Mouse (Mus musculus) thymus, postnatal 14 days (tissue): ENCODE results near the gene Acss3.

Source experiments
- DNase-seq: peaks from one replicate; pipeline ENCODE4 v3.0.0; 2021

Acss3 gene

DNA sequence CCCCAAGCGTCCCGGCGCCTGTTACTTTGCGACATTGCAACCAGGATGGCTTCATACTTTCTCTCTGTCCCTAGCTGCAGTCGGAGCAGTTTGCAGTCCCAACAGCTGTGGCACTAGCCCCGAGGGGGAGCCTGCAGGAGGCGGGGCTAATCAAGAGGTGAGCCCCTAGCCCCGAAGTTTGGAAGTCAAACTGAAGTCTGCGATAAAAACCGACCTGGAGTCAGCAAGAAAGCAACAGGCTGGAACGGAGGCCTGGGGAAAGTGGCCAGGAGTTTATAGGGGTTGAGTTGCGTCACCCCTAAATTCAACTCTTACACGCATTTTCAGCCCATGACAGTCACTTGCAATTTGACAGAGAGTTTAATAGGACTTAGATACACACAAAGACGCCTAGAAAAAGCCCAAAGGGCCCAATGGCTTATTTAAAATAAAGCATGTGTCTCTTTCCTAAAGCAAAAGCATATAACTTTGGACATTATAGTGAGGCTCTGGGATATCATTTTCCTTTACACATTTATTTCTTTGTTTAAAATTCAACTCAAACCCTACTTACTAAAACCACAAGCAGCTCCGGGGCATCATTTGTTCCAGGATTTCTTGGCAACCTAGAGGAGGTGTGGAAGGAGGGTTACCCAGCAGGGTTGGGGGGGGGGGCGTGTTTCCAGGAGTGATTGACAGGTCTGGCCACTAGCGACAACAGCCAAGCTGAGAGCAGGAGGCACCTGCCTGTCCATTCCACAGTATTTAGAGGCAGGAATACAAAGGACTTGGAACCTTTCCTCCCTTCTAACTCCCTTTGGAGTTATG, at the start of gene Acss3:
TSS of gene Acss3 (minus strand) at position 140 of the 807 bp plus-strand sequence.
- DNase-seq, result no peak

DNA sequence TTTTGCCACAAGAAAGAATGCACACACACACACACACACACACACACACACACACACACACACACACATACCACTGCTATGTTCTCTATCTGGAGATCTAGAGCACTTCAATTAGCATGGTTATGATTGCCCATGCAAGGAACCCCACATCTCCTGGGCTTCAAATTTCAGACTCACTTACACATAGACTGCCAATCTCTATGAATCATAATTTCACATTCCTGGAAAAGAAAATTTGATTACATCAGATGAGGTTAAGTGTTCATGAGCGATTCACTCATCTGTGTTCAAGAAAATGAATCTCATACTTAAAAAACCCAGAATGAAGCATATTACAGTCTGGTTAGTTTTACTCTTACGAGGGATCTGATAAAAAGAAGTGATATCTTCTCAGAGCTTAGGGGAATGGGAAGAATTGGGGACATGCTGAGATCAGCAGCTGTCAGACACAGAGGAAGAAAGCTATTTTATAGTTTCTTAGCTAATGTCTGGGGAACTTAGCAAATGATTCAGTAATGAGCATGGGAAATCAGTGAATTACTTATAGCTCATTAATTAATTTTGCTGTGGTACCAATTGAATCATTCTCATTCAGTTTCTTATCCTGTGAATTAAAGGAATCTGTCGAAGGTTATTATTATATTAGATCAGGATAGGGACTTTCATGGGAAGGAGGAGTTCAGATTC, 48.7 kb upstream of the Acss3 start:
- no peak for DNase-seq

DNA sequence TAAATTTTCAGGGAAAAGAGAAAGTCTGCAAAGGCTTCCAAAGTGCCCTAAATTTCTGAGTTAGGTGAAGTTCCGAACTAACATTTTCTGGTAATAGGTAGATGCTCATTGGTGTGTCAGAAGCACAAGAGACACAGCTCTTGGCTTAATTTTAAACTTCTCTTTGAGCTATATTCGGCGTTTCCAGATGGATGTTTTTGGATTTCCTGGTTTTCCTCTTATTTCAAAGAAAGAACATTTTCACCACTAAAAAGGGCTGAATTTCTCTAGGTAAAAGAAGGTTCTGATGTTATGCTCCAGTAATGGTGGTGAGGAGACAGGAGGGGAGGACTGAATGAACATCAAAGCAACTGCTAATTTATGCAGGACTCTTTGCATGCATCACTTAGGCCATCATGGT, 43.0 kb upstream of the Acss3 start:
- no peak for DNase-seq

DNA sequence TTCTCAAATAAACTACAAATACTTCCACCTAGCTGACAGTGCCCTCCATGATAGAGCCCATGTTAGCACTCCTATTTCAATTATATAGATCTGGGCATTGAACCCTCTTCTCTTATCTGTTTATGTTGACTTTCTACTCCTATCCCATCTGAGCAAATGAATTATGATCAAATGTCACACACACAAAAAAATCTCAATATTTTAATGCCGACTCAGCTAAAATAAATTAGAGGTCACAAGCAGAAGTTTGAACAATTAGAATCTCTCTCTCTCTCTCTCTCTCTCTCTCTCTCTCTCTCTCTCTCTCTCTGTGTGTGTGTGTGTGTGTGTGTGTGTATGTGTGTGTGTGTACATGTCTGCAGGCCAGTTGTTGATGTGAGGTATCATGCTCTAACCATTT, 25.3 kb upstream of the Acss3 start:
- no peak for DNase-seq

DNA sequence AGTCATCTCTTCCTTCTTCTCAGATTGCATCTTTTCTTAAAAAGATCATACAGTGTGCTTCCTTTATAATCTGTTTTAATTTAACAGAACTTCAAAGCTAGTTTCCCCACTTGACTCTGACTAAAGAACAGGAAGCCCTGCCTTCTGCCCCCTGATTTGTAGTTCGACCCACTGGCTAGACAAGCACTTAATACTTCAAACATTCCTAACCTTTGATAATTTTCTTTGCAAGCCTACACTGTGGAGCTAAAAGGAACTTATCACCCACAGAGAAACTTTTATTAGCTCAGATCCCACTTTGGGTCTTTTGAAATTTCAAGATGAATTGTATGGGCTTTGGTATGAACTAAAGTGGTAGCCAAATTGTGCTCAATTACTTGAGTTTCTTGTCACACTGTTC, 20.5 kb upstream of the Acss3 start:
- no peak for DNase-seq

DNA sequence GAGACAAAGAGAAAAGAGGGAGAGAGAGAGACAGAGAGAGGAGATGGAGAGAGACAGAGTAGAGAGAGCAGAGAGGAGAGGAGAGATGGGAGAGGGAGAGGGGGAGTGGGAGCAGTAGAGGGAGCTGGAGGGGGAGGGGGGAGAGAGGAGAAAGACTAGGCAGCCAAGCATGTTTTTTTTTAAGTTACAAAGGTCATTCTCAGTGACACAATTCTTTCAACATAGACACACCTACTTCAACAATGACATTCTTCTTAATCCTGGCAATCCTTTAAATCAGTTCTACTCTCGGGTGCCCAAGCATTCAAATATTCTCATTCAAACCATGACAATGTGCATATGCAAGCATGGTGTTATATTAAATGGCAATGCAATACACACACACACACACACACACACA, 19.4 kb upstream of the Acss3 start:
- no peak for DNase-seq

DNA sequence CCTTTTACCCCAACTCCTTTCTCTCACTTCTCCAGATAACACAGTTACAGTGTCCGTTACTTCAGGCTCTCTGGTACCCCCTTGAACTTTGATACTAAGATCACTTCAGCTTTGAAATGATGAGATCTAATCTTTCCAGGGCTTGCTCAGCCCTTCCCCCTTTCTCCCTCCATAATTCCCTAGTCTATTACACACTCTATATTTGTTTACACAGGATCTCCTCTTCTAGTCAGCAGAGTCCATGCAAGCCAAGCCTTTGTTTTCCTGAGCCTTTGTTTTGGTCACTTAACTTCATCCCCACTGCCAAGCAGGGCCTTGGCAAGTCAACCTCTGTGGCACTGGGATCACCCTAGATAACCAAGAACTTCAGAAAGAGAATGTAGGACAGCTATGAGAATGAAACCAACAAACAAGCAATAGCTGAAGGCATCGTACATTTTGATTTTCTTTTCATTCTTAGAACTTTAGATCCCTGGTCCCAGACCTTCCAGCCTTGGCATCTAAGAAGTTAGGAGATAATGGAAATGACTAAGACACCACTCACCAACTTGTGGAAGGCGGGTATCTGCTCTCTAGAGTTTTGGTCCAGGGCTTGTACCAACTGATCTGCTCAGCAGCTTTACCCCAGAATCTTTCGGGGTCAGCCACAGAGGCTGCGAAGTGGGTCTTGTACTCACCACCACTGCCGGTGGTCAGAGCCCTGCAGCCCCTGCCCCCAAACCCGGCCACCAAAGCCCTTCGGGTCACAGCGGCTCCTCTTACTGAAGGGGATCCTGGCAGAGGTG, 532 bp downstream of the Acss3 start:
- no peak for DNase-seq

DNA sequence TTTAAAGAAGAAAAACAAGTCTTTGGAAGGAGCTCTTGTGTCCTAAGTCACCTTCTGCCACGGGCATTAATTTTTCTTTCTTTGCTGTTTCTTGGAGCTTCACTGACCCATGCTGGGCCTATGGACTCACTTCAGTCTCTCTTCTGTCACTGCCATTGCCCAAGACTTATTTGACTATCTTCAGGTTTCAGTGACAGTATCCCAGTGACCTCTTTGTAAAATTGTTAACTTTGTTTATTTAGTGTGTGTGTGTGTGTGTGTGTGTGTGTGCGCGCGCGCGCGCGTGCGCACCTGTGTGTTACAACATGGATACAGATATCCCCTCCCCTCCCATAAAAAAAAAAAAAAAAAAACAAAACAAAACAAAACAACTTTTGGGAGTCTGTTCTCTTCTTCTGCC, 2.2 kb downstream of the Acss3 start:
- no peak for DNase-seq

DNA sequence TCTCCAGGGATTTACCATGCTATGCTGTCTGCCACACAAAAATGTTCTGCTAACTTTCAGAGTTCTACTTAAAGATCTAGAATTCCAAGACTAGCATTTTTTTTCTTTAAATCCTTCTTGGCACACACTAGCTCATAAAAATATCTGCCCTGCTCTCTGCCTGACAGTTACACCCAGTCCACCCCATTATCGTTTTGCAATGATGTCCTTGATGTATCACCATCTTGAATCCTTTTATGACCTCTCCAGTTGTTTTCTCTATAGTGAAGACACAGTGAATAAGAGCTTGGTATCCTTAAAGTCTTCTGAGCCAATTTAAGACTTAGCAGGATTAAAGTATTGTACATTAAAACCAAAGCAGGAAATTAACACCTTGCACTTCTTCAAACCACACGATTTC, 4.3 kb downstream of the Acss3 start:
- no peak for DNase-seq

DNA sequence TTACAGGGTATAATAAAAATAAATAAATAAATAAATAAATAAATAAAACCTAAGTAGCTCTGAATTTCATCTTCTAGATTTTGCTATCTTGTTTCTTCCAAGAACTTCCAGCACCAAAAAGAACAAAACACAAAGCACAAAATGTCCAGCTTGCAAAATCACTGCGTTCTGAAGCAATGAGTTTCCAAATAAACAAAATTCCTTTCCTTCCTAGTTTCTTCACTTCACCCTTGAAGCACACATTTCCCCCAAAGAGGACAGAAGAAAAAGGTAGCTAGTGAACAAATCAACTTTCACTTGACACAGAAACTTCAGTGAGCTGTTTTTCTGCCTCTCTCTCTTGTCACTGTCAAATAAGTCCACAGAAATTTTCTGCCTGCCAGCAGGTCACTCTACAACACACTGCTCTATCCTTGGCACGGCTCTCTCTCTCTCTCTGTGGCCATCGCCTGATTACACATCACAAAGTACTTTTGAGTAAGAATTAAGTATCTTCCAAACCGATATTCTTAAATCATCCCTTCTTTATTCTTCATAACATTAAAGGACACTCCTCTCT, 6.7 kb downstream of the Acss3 start:
- no peak for DNase-seq

DNA sequence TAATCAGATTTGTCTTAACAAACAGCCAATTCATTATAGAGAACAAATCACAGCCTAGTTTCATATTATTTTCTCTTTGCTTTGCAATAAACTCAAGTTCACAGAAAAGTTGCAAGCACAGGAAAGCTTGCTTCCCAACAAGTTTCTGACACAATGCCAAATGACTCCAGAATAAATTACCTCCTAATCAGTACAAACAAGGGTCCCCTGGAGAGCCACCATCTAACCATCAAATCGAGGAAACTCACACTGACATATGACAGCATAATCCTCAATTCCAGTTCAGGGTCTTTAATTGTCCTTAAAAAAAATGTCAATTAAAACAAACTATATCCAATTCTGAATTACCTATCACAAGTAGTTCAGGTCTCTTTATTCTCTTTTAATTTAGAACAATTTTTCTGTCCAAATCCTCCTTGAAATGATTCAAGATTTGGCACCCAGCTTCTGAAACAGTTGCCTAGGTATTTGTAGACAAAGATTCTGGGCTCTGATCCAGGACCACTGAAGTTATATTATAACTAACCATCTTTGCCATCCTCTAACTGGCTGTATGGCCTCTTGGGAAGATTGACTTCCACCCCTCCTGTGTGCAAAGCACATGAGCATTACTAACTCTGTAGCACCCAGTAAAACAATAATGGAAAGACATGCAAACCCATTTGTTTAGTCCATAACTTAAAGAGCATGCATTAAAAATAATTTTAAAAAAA, 7.4 kb downstream of the Acss3 start:
- DNase-seq, result no peak

DNA sequence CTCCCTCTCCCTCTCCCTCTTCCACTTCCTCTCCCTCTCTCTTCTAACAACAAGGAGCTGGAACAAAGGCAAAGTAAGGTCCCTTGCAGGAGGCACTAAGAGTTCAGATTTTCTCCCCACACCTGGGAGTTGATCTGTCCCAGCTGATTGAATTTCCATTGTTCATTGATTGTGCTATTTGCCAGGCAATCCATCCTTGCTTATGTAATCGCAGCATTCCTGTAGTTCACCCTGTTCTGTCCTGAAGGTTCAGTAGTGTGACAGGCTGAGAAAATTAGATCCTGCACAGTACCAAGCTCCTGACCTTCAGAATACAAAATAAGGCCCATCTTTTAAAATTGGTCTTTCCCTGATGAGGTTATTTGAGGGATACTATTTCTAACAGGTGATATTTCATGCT, 8.3 kb downstream of the Acss3 start:
- no peak for DNase-seq

DNA sequence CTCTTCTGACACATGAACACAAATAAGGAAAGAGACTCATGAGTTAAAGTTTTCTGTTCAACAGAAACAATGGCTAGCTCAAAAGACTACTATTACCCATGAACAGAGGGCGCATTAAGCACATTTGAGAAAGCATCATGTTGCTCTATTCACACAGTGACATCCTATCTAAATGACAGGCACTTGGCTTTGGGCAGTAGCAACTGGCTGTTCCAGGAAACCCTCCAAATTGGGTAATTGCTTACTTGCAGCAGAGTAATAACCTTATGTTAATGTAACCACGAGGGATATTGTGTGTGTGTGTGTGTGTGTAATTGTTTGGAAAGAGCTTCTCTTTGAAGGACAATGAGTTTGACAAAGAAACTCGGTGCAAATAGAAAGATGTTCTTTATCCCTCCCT, 29.0 kb downstream of the Acss3 start:
- no peak for DNase-seq

DNA sequence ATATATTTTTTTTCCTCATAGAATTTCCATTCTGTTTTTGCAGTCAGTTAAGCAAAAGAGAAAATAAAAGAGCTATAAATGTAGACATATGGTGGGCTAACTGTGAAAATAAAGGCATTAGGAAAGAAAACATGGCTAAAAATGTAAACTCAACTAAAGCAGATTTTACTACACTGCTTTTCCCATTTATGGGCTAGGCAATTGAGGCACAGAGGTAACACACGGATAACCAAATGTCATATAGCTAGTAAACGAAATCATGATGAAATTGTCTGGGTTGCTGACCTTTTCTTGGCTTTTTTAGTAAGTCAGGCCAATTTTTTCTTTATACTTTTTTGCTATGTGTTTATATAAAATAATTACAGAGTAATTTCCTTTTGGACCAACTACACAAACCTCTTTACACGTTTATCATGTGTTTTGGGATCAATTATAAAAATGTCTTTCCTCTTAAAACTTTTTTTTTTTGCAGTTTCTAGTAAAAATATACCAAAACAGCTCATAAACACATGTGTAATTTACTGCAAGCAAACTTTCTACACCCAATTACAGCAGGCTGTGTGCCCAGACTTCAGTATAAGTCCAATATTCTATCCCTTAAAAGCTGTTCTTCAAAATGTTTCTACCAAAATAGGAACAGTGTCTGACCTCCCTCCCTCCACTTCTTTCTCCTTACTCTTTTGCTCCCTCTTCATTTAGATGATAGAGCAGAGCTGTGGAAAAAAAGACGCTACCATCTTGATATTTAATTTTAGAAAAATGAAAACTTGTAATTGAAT, 69.4 kb downstream of the Acss3 start:
- DNase-seq, result no peak

DNA sequence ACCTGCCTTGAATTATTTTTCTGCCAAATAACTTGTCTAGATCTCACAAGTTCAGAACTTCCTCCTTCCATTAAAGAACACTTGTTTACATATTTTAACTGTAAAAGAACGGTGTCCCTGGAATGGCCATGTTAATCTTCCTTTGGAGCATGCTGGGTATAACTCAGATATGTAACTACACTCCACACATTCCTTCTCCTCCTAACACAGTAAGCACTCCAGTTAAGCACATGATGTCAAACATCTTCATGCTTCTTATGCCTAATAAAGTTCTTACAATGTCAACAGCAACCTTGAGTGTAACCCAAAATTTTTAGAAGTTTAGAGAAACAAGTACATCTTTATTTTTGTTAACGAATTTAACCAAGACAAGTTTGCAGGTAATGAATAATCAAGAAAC, 73.0 kb downstream of the Acss3 start:
- DNase-seq, result no peak

DNA sequence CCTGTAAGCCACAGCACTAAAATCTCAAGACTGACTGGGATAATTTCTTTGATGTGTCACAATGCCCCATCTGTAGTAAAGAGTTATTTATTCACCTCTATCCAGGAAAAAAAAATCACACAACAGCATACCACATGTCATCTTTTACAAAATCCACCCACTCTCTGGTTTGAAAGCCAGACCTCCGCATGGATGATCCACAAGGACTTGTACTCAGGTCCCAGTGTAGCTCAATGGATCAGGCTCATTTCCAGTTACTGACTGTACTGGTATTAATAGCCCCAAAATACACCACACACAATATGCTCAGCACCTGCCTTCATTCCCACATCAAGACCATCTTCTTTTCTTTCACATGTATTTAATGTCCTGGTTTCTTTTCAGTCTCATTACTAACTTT, 80.8 kb downstream of the Acss3 start:
- DNase-seq, result no peak

DNA sequence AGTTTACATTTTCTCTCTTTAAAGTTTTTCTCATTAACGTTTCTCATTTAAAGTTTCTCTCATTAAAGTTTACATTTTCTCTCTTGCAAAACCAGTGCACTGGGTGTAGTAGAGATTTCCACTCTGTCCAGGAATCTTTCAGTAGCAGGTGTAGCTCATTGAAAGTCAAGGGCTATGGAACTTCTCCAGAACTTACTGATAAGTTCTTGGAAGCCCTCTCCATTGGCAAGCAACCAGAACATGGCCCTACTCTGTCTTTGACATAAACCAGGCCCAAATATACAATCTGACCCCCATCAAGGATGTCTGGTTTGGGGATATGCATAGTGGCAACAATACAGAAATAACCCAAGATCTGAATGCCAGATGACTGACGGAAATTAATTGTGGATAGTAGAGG, 82.6 kb downstream of the Acss3 start:
- DNase-seq, result no peak

DNA sequence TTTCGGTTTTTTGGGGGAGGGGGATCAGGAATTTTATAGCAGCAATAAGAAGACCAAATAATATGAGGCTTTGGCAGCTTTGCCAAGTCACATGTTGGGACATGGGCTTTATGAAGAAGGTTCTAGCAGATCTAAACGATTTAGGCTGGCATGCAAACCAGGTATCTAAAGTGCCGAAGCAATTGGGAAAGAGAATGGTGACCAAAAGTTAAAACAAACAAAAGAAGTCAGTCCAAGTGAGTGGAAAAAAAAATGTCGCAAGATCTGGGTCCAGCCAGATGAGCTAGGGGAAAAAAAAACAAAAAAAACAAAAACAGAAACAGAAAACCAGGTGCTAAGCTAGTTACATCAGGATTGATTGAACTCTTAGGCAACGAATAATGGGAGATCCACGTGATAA, 83.1 kb downstream of the Acss3 start:
- no peak for DNase-seq

DNA sequence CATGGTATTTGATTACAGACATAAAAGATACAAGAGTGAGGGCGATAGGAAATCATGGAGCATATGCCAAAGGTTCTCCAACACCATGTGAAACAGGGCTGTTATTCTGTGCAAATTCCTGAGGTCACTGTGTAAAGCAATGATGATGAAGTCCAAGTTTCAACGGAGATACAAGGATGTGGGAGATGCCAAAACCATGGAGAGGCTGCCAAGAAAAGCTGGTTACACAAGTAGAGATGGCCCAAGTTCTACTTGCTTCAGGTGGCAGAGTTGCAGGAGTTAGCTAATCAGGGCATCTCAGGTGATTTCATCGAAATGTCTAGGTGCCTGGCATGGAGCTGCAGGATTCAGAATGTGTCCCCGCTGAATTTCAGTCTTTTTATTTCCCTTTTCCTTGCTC, 84.3 kb downstream of the Acss3 start:
- DNase-seq, result no peak

DNA sequence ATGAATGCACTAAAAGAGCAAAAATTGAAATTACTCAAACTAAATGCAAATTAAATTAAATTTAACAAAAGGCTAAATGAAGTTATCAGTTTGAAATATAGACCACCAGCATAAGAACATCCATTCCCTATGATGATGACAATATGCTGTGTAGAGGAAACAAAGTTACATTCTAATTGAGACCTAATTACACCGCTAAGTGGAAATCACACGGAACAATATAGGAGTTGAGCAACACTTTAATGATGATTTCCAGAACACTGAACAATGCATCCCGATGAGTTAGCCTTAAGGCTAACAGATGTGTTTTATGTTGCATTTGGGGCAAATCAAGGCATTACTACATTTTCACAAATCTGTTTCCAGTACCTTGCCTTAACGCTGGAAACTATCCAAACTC, 99.2 kb downstream of the Acss3 start:
- DNase-seq, result no peak

DNA sequence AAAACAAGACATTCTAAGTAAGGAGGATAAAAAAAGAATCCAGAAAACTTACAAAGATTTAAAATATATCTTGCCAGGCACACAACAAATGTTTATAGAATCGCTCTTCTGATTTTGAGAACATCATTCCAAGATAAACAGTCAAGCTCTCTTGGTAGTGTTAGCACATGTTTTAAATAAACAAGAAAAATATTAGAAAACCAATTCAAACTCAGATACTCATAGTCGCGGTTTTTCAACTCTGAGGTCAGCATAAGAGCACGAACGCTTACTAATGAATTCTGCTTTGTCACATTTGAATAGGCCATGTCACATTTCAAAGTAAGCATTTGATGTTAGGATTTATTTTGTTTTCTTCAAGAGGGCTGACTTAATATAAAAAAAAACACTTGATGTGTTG, 102.3 kb downstream of the Acss3 start:
- DNase-seq, result no peak

DNA sequence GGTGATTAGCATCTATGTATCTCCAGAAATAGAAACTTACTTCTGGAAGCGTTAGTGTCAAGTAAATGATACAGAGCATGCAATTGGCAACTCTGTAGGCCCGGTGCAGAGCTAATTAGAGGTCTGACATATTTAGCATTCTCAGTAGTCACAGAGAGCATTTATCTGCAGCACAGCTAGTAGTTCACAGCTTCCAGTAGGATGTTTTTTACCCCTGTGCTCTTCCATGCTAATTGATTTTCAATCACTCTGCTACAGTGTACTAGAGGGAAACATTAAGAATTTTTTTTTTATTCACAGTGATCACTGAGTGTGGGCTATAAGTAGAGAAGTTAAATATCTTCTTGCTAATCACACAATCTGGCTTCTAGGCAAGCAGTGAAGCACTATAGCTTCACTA, 112.3 kb downstream of the Acss3 start:
- no peak for DNase-seq
